Mouse (Mus musculus) limb, embryonic 12.5 days (tissue): ENCODE data around the gene Mybbp1a. TPM values are rescaled to one million over a fixed set of nuclear protein-coding genes. Genes with fewer than 3 reads are reported as not detected.

Experiments used
- ATAC-seq: fragments of 200-750 bp; cut with Nextera tagmentation; 2 replicates; pipeline ENCODE4 v1.8.0; 2017; ENCODE audit warnings: low read depth, moderate TSS enrichment; ENCODE audit not compliant: insufficient number of reproducible peaks, insufficient read depth, low FRiP score, low TSS enrichment
- H3K27ac ChIP-seq: fragments of 300-500 bp; sonication (generic); 2 replicates; pipeline ENCODE4 v1.5.1; 2016; ENCODE audit warnings: mild to moderate bottlenecking, moderate library complexity
- H3K27me3 ChIP-seq: fragments of 300-500 bp; sonication (generic); 2 replicates; pipeline ENCODE4 v1.6.1; 2016; ENCODE audit warnings: mild to moderate bottlenecking, moderate library complexity
- H3K36me3 ChIP-seq: fragments of 300-500 bp; sonication (generic); 2 replicates; pipeline ENCODE4 v1.6.1; 2016; ENCODE audit warnings: mild to moderate bottlenecking, moderate library complexity
- H3K4me1 ChIP-seq: fragments of 300-500 bp; sonication (generic); replicated peaks from 2 replicates; pipeline ENCODE4 v1.6.1; 2016
- H3K4me2 ChIP-seq: fragments of 300-500 bp; sonication (generic); 2 replicates; pipeline ENCODE4 v1.6.1; 2016; ENCODE audit warnings: mild to moderate bottlenecking, moderate library complexity
- H3K4me3 ChIP-seq: fragments of 300-500 bp; sonication (generic); replicated peaks from 2 replicates; pipeline ENCODE4 v1.5.1; 2016; ENCODE audit warnings: mild to moderate bottlenecking
- H3K9ac ChIP-seq: fragments of 300-500 bp; sonication (generic); replicated peaks from 2 replicates; pipeline ENCODE4 v1.6.1; 2016; ENCODE audit warnings: mild to moderate bottlenecking, moderate library complexity
- H3K9me3 ChIP-seq: fragments of 300-500 bp; sonication (generic); 2 replicates; pipeline ENCODE4 v1.6.1; 2016; ENCODE audit warnings: mild to moderate bottlenecking, moderate library complexity
- WGBS: fragments of 180-500 bp; shearing (Covaris S2); methylation state at CpG from one replicate; pipeline ENCODE4 v1.1.7; 2016; 5-methylcytosine and 5-hydroxymethylcytosine counted together
- polyA plus RNA-seq: library from polyadenylated mRNA; unstranded; fragments of >200 nt; fragmentation: Nextera tagmentation; extraction: Ambion mirVana; gene quantifications from 2 replicates; pipeline ENCODE4 v1.2.1, GENCODE M21; 2016

Gene Mybbp1a
- 173 and 176 TPM in 2 replicates for polyA plus RNA-seq

DNA sequence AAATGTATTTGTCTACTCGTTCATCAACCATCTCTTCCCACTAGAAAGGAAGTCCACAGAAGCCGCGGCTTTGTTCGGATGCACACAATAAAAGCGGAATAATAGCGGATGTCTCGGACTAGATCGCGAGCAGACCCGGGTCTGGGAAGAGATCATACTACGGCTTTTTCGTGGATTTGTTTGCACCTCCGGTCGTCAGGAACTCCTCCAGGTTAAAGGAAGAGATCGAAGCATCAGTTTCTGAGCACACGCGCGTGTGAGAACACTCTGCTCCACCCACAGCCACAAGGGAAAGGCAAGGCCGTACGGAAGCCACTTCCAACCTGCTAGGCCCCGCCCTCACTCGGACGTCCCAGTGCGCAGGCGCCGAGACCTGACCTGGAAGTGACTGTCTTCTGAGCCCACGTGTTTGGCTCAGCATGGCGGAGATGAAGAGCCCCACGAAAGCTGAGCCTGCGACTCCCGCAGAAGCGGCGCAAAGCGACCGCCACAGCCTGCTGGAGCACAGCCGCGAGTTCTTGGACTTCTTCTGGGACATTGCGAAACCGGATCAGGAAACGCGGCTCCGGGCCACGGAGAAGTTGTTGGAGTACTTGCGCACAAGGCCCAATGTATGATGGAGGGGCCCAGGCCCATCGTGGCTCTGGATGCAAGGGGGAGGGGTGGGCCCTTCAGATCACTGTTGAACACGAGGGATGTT is at the start of gene Mybbp1a:
Gene Mybbp1a (plus strand): TSS at position 391 of the 700 bp plus-strand sequence.
- Histone ChIP-seq H3K27me3 (no peaks in the 10 kb centered on the region), H3K4me1 (peaks cover 10% of the 10 kb centered on the region), H3K9ac (peak within 1 kb of the TSS; percentile 81), H3K4me3 (peak within 1 kb of the TSS; percentile 88), H3K9me3 (no peaks in the 10 kb centered on the region), H3K27ac (peak within 1 kb of the TSS; percentile 85), H3K4me2 (peak within 1 kb of the TSS; percentile 93), H3K36me3 (peaks cover 38% of the 10 kb centered on the region)
- ATAC-seq = peak; percentile 76
- WGBS = under 1% methylated on average over 46 of the region's 46 CpGs

DNA sequence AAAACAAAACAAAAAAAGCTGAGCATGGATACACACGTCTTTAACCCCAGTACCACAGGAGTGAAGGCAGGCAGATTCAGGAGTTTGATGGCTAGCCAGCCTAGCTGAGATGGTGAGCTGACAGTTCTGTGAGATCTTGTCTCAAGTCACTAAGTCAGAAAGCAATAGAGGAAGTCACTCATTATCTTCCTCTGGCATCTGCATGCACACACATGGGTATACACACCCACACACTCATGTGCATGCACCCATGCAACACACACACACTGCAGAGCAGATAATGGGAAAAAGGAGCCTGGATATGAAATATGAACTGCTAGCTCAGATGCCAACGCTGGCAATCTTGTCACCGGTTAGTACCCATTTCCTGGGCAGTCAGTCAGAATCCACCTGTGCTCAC is 47.9 kb upstream of the Mybbp1a start:
- H3K27me3 ChIP-seq = no peaks in the 10 kb centered on the region
- H3K27ac ChIP-seq = no peak overlapping the region
- 82% methylated on average over 3 of the region's 3 CpGs for WGBS

DNA sequence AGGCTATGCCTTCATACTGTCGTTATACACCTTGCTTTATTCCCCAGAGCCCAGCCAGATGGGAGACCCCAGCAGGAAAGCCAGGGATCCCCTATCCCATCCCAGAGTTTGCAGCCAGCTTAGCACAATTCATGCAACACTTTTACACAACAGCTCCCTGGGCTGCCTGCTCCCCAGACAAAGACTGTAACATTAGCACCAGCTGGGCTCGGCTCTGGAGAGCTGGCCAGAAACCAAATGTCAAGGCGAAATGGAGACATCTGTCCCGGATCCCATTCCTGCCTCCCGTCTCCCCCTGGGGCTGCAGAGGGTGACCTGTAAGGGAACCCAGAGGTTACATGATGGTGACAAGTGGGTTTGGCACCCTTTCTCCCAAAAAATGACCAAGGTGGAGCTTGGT is 47.5 kb upstream of the Mybbp1a start:
- Histone ChIP-seq H3K9ac (no peak overlapping the region), H3K9me3 (no peaks in the 10 kb centered on the region), H3K27ac (0 out of 2 replicates have a peak overlapping the region, but pooled peaks have one; percentile 31), H3K36me3 (no peaks in the 10 kb centered on the region), H3K4me2 (no peak overlapping the region), H3K4me1 (peaks cover 45% of the 10 kb centered on the region), H3K27me3 (no peaks in the 10 kb centered on the region), H3K4me3 (no peak overlapping the region)
- whole genome bisulfite sequencing = 27% methylated on average over 5 of the region's 5 CpGs
- no peak for ATAC-seq

More for the DNA sequence above, 47.9 kb upstream of the Mybbp1a start:
- ATAC-seq = no peak
- no peak overlapping the region for H3K9ac ChIP-seq
- H3K4me3 ChIP-seq = no peak overlapping the region
- H3K4me1 ChIP-seq = peaks cover 45% of the 10 kb centered on the region
- no peaks in the 10 kb centered on the region for H3K36me3 ChIP-seq
- H3K9me3 ChIP-seq = no peaks in the 10 kb centered on the region
- H3K4me2 ChIP-seq = no peak overlapping the region

DNA sequence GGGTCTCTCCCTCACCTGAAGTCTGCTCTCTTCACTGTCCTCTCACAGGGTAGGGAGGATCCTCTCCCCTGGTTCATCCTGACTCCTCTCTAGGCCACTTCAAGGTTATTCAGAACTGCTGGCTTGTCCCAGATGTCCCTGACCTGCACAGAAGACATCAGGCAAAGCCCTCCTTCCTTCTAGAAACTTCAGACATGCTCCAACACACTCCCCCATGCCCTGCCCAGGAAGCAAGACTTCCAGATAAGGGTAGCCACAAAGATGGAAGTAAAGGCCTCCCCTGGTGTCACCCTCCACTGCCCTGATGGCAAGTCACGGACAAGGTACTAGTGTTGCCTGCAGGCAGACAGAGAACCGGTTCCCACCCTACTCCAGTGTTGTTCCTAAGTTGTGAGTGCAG is 46.5 kb upstream of the Mybbp1a start:
- ATAC-seq = no peak
- Histone ChIP-seq H3K27me3 (no peaks in the 10 kb centered on the region), H3K4me2 (no peak overlapping the region), H3K4me1 (peaks cover 36% of the 10 kb centered on the region), H3K4me3 (no peak overlapping the region), H3K9ac (no peak overlapping the region), H3K27ac (no peak overlapping the region), H3K36me3 (peaks cover 3% of the 10 kb centered on the region; the same call in 1 of the 2 replicates), H3K9me3 (no peaks in the 10 kb centered on the region)
- 75% methylated on average over 2 of the region's 2 CpGs for WGBS

DNA sequence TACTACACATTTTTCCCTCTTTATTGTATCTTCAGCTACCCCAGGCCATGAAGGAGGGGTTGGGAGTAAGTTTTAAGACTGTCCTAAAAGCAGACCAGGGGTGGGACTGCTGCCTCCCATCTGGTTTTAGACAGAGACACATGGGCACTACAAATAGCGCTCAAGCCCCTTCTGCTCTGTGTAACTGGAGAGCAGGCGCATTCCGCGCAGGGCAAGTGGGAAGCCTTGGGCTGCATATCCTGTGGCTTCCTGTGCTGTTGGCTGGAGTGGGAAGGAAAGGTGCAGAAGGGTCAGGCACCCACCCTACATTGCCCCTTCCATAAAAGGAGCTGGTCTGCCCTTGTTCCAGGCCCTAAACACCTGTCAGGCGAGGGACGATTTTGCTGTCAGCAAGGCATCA is 45.5 kb upstream of the Mybbp1a start:
- 51% methylated on average over 6 of the region's 6 CpGs for WGBS
- peaks cover 29% of the 10 kb centered on the region for H3K4me1 ChIP-seq
- H3K9ac ChIP-seq = no peak overlapping the region
- H3K27ac ChIP-seq = no peak overlapping the region
- no peak overlapping the region for H3K4me3 ChIP-seq
- H3K4me2 ChIP-seq = no peak overlapping the region
- H3K27me3 ChIP-seq = no peaks in the 10 kb centered on the region
- H3K9me3 ChIP-seq = no peaks in the 10 kb centered on the region
- peaks cover 8% of the 10 kb centered on the region; the same call in 1 of the 2 replicates for H3K36me3 ChIP-seq
- ATAC-seq = no peak

DNA sequence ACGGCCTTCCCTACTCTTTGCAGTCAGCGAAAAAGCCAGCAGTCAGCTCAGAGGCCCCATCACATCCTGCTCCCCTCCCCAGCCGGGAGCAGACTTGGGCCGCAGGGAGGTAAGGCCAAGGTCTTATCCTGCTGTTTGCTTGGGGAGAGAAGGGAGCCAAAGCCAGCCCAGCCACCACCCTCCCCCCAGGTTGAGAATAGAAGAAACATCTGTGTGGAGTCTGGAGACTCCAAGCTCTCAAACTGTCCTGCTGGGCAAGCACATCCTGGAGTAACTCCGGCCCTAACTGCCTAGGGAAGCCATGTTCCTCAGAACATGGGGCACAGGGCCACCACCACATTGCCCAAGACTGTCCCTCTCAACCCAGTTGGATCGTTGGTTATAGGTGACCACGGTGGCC is 44.5 kb upstream of the Mybbp1a start:
- Histone ChIP-seq H3K4me1 (peaks cover 31% of the 10 kb centered on the region), H3K9me3 (no peaks in the 10 kb centered on the region), H3K4me3 (no peak overlapping the region), H3K27ac (peak overlapping the region; percentile 56), H3K9ac (no peak overlapping the region), H3K4me2 (no peak overlapping the region), H3K36me3 (peaks cover 8% of the 10 kb centered on the region; the same call in 1 of the 2 replicates), H3K27me3 (no peaks in the 10 kb centered on the region)
- 73% methylated on average over 7 of the region's 7 CpGs for WGBS
- no peak; the same call in 1 of the 2 replicates for ATAC-seq

DNA sequence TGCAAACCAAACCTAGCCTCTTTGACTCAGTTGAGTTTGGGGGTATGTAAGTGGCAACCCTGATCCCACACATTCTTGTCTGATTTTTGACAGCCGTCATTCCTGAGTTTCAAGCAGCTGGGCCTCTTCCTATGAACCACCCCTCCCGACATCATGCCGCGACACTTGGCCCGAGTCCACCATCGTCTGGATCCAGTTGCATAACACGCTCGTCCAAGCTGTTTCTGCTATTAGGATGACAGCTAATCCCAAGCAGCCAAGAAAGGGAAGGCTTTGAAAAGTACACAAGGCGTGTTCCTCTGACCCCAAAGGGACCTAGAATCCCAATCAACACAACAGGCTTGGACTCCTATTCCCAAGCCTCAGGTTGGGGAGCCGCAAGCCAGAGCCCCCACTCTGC is 44.1 kb upstream of the Mybbp1a start:
- peaks cover 8% of the 10 kb centered on the region; the same call in 1 of the 2 replicates for H3K36me3 ChIP-seq
- 78% methylated on average over 10 of the region's 10 CpGs for WGBS
- peak overlapping the region; percentile 56; the same call in 1 of the 2 replicates for H3K27ac ChIP-seq
- no peak overlapping the region for H3K4me2 ChIP-seq
- ATAC-seq = no peak
- H3K27me3 ChIP-seq = no peaks in the 10 kb centered on the region
- no peak overlapping the region for H3K9ac ChIP-seq
- no peak overlapping the region for H3K4me3 ChIP-seq
- peaks cover 32% of the 10 kb centered on the region for H3K4me1 ChIP-seq
- H3K9me3 ChIP-seq = no peaks in the 10 kb centered on the region

DNA sequence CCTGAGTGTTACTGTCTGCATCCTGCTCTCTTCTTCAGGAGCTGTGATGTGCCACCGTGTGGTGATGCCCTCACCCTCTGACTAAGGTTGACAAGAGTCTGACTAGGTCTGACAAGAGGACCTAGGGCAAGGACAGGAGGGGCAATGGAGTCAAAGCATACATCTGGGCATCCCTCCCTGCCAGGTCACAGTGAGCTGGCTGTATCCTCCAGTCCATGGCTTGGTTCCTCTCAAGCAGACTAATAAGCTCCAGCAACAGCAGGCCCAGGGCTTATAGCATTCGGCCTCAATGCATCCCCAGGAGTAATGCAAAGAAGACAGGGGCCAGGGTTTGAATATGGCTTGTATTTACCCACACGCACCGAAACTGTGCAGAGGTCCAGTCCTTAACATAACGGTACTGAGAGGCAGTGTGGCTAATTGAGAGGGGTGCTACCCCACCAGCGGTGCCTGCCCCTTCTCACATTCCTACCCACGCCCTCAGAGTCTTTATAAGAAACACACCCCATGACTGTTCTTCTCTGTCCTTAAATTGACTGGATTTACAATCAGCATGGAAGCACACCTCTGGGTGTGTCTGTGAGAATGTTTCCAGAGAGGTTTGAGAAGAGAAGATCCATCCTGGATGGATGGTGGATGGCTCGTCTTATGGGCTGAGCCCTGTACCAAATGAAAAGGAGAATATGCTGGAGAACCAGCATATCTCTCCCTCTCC is 43.2 kb upstream of the Mybbp1a start:
- ATAC-seq = no peak
- Histone ChIP-seq H3K27ac (no peak overlapping the region), H3K9me3 (no peaks in the 10 kb centered on the region), H3K9ac (no peak overlapping the region), H3K4me3 (no peak overlapping the region), H3K36me3 (peaks cover 8% of the 10 kb centered on the region; the same call in 1 of the 2 replicates), H3K4me2 (no peak overlapping the region), H3K27me3 (no peaks in the 10 kb centered on the region), H3K4me1 (peaks cover 32% of the 10 kb centered on the region)
- 80% methylated on average over 8 of the region's 8 CpGs for WGBS

DNA sequence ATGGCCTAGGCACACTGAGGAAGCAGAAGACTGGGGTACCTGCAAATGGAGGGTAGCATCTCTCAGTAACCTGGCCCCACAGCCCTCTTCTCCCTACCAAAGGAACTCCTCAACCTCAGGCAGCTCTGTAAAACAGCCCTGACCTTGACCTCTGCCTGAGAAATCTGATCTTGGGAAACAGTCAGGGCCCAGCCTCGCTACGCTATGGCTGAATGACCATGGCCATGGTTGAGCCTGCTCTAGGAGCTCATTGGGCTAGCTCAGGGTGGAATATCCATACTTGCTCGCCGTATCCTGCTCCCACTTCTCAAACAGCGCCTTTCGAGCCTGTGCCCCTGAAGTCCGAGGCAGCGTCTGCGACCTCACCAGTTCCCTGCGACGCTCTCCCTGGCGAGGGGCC is 40.1 kb upstream of the Mybbp1a start:
- H3K36me3 ChIP-seq = peaks cover 8% of the 10 kb centered on the region; the same call in 1 of the 2 replicates
- peaks cover 16% of the 10 kb centered on the region for H3K4me1 ChIP-seq
- no peak overlapping the region for H3K4me2 ChIP-seq
- no peaks in the 10 kb centered on the region for H3K9me3 ChIP-seq
- H3K4me3 ChIP-seq = no peak overlapping the region
- no peak overlapping the region for H3K9ac ChIP-seq
- WGBS = 84% methylated on average over 12 of the region's 12 CpGs
- no peak overlapping the region for H3K27ac ChIP-seq
- peaks cover under 1% of the 10 kb centered on the region; the same call in 1 of the 2 replicates for H3K27me3 ChIP-seq
- no peak for ATAC-seq

DNA sequence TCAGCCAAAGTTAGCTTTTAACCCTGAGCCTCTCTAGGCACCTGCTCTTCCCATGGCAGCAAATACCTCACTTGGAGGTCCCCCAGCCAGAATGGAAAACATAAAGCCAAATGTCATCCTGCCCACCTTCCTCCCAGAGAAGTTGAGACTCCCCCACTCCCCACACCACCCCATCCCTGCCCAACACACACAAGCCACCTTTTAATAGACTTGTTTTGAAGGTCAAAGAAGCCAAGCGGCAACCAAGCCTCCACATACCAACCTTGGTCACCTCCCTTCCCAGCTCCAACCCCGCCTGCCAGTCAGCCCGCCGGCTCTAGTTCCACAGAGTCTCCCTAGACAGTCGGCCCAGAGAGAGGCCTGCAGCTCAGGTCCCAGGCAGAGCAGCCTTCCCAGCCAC is 39.1 kb upstream of the Mybbp1a start:
- 84% methylated on average over 5 of the region's 5 CpGs for WGBS
- Histone ChIP-seq H3K27ac (no peak overlapping the region), H3K9ac (no peak overlapping the region)

DNA sequence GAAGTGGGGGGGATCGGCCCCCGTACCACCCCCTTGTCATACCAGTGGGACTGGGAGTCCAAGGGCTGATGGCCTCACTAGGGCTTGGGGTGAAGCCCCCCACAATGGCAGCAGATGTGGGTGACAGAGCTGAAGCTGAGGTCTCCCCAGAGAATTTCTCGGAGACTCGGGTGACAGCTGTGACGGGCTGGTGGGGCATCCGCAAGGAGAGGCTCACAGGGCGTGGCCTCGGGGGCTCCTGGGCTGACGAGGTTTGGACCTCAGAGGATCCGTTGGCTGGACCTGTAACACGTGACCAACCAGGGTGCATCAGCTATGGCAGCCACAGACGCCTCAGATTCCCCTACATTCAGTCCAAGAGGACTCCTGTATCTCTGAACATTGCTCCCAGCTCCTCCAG is 38.2 kb upstream of the Mybbp1a start:
- 88% methylated on average over 12 of the region's 12 CpGs for WGBS
- Histone ChIP-seq H3K4me1 (peaks cover 23% of the 10 kb centered on the region; the same call in 1 of the 2 replicates), H3K27me3 (peaks cover 20% of the 10 kb centered on the region)

More for the DNA sequence above, 39.1 kb upstream of the Mybbp1a start:
- Histone ChIP-seq H3K4me1 (peaks cover 15% of the 10 kb centered on the region), H3K36me3 (peaks cover 8% of the 10 kb centered on the region; the same call in 1 of the 2 replicates), H3K4me3 (no peak overlapping the region), H3K4me2 (no peak overlapping the region), H3K9me3 (no peaks in the 10 kb centered on the region), H3K27me3 (peaks cover 10% of the 10 kb centered on the region)
- no peak for ATAC-seq

More for the DNA sequence above, 38.2 kb upstream of the Mybbp1a start:
- no peak overlapping the region for H3K4me2 ChIP-seq
- peaks cover 8% of the 10 kb centered on the region; the same call in 1 of the 2 replicates for H3K36me3 ChIP-seq
- no peak for ATAC-seq
- H3K27ac ChIP-seq = no peak overlapping the region
- H3K4me3 ChIP-seq = no peak overlapping the region
- no peak overlapping the region for H3K9ac ChIP-seq
- H3K9me3 ChIP-seq = no peaks in the 10 kb centered on the region
